Mouse (Mus musculus) hematopoietic stem cell, adult 5-6 weeks (primary cell): ENCODE measurements at regions not wholly inside any gene's neighbourhood (a gene's known extent, or its start where the extent isn't known, plus 50 kb on each side); places are given as distances from the start of the nearest gene placed in this dataset.
A peak's percentile ranks its signal among the peaks of the same experiment; 100 is the strongest.

Experiments used
- ATAC-seq, 2 experiments: fragments of 125-278 bp in 1 of 2; replicated peaks in 1 of 2; 2 replicates each; pipeline ENCODE4 v1.8.0; 2016 to 2017; ENCODE audit warnings: inconsistent platforms in 2 of 2, mild to moderate bottlenecking in 2 of 2, moderate number of reproducible peaks in 2 of 2, low read depth in 1 of 2, moderate TSS enrichment in 1 of 2; ENCODE audit not compliant: low FRiP score in 2 of 2, poor library complexity in 2 of 2, severe bottlenecking in 2 of 2, insufficient read depth in 1 of 2, low TSS enrichment in 1 of 2

DNA sequence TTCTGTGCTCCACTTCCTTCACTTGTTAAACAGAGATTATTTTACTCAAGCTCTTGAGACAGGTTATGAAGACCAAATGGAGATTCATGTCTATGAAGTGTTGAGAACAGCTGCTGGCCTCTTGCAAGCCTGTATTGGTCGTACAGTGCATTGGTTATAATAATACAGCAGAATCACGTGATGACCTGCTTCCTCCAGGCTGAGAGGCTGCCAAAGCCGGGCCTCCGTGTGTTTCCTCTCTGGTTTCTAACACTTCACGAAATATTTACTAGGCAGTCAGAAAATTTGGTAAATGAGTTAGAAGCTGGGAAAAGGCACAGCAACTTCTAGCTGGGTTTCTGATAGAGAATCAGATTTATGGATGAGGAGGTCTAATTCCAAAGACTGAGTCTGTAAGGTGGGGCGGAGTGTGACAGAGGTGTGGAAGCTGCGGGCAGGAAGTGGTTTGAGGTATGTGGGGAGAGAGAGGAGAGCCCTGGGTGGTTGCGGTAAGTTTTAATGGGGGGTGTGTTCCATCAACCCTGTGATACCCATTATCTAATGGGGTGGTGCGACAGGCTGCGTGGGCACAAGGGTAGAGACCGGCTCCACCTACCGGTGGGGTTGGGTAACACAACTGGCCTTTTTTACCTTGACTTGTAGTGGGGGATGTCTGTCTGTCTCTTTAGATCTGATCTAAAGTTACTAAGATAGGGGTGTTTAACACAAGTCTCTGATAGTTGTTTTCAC, 159.5 kb downstream of the Plpp3 start:
- peak; percentile 96 for ATAC-seq

DNA sequence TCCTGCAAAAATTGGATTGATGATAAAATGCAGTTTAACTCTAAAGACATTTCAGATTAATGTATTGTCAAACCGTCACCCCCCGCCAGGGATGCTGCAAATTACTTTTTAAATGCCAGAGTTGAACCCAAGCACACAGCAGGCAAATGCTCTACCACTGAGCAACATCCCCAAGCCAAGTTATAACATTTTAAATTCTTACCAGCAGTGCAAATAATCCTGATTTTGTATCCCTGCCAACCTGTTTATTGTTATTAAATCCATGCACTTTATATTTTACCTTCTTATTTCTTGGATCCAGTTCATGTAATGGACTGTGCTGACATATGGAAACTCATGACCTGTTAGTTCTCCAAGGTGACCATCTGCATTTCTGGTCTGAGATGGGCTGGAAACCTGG, 161.3 kb downstream of the Plpp3 start:
- ATAC-seq = no peak

DNA sequence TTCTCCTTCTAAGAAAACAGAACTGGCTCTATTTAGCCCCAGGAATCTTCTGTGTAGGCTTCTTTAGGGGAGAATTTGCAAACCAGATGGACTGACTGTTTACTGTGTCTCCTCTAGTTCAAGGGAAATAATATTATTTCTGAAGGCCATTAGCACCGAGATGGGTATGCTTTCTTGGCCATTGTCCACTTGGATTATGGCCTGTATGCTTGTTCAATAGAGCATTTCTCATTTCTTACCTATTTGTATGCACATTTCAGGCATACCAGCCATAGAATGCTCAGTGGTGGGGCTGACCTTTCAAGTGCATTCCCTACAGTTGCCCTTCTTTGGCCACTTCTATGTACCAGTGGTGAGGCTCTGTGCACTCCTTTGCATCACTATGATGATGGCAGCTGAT, 166.3 kb downstream of the Plpp3 start:
- no peak for ATAC-seq

DNA sequence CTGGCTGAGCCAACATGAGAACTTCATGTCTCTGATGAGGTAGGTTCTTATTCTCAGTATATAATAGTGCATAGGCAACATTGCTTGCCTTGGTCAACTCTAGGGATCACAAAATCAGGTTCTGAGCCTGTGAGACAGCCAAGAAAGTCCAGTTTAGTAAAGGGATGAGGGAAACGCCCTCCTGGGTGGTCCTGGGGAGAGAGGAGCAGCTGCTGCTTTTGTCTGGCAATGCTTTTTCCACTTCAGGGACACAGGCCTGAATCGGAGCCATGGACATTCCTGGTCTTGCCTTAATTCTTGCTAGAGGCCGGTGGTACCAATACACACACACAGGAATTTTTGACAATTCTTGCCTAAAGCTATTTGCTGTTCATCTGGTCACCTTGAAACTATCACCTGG, 169.8 kb downstream of the Plpp3 start:
- no peak for ATAC-seq

DNA sequence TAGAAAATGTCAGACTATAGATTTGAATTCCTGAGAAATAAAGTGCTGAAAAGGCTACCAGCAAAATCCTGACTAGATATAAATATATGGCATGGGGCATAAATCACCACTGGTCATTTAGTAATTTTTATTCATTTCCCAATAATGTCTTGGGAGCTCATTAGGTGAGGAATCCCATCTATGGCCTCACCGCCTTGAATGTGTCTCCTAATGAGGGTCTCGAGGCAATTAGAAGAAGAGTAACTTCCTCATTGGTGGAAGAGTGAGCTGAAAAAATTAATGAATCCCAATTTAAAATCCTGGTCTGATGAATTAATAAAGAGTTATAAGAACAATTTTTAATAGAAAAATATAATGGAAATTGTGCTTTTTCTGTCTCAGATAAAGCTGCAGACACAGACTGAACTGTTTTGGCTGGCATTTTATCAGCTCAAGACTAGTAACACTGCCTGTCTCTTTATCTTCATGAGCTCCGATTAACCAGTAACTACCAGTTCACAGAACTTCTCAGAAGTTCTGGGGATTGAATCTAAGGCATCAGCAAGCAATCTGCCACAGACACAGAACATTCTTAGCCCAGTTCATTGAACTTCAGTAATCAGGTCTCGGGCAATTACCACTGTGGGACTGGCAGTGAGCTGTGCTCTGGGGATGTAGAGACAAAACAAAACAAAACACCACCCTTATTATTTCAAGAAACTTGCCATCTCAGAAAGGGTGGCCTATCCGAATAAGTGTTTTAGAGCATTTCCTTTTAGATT, 170.7 kb downstream of the Plpp3 start:
- no peak for ATAC-seq

DNA sequence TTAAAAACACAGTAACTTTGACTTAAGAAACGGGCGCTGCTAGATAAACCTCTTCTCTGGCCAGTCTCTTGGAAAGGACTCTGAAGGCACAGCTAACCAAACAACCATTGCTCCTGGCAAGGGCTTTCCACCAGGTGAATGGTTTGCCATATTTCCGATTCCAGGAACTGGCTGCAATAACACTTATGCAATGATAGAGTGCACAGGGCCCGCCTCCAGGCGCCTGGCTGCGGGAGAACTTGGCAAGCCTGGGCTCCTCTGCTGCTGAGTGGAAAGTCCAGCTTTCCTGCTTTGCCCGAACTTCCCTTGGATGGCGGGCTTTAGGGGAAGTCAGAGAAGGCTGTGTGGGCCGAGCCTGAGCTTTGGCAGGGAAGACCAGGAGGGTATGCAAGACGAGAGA, 171.6 kb downstream of the Plpp3 start:
- no peak for ATAC-seq

DNA sequence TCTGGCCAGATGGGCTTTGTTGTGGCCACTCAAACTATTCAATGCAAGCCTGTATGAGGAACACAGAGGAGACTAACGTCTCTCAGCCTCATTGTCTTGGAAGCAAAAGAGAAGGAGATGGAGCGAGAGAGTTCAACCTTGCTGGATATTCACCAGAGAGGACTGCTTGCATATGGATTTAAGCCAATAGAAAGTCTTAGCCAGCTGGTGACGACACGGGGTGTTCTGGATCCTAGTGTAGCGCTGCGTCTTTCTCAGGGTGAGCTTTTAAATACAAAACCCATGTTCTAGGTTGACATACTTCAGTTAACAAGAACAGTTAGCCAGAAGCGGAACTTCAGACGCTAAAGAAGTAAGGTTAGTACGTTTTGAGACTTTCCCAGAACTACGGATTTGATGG, 174.9 kb downstream of the Plpp3 start:
- no peak for ATAC-seq

DNA sequence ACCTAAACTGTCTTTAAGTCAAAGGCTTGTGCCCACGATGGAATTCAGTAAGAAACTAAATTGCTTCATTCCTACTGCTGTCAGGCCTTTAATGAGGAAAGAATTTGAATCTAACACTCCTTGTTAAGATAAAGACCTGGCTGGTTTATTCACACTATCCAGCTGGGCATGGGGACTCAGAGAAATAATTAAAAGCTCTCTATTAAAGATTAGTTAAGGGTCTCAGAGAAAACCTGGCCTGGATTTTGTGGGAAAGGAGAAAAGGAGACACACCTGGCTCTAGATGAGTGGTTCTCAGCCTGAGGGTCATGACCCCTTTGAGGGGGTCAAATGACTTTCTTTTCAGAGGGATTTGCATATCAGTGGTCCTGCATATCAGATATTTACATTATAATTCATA, 178.7 kb downstream of the Plpp3 start:
- ATAC-seq = no peak

DNA sequence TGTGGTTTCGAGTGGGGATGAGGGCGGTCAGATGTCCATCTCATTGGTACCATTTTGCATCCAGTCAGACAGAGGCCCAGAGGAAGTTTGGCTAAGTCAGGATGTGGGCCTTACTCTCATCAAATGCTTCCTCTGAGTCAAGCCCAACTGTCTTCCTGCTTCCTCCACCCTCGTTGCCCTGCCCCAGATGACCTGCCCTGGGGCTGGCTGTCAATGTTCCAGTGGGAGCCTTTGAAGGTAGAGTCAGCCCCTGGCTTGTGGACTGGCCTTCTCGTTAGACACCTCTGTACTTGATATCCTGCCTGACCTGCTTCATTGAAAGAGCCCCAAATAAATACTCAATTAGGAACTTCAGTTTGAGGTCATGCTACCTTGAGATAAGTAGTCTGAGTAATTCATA, 179.4 kb downstream of the Plpp3 start:
- ATAC-seq = no peak

DNA sequence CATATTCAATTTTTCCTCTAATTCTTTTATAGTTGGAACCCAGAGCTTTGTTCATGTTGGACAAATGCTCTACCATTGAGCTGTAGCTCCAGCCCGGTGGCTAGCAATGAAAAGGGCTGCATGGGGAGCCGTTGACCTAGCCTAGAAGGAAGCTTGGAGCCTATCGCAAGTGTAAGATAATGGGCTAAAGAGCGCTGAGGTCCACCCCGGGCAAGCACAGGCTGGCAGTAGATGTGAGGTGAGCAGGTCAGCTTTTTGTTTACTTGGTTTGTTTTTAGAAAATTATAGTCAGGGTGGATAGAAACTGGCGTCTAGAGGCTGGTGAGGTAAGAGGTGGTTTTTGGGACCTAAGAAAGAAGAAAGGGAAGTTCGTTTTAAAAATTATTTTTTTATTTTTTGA, 181.0 kb downstream of the Plpp3 start:
- ATAC-seq = no peak

DNA sequence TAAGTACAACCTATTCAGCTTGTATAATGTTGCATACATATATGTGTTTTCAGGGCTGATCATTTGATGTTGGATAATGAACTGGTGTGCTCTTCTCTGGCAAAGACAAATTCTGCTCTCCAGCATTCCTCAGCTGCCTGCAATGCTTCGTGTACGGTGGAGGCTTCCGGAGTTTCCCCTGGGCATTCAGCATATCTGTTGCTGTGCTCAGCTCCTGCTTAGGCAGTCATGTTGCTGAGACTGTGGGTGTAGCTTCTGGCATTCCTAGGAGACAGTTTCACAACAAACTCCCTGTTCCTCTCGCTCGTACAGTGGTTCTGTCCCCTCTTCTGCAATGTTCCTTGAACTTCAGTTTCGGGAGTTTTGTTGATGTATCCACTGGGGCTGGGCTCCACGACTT, 181.7 kb downstream of the Plpp3 start:
- no peak for ATAC-seq

DNA sequence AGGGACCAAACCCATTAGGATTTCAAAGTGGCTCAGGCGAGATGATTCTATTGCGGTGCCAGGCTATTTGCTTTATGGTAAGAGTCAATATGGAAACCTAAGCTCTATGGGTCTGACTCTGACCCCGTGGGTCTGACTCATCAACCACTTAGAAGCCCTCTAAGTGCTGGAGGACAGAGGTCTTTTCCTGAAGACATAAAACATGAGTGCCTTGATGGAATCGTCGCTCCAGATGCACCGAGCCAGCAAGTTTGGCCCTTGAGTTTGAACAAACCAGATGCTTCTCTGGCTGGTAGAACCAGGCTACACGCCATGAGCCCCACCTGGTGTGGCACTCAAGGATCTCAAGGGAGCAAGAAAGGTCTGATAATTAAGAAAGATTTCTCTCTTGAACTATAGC, 184.1 kb downstream of the Plpp3 start:
- ATAC-seq = no peak

DNA sequence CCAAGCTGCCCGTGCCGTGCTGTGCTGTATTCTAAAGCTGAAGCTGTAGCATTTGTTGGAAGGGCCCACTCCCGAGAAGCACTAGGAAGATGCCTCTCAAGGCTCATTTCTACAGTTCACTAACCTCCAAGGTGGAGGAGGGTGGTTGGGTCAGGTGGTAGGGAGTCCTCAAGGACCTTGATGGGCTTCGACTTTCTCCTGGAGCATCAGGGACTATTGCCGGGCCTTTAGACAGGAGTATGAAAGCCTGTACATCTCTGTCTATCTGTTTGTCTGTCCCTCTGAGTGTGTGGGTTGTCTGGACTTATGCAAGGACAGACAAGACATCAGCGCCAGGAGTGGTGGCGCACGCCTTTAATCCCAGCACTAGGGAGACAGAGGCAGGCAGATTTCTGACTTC, 189.7 kb downstream of the Plpp3 start:
- ATAC-seq = no peak

DNA sequence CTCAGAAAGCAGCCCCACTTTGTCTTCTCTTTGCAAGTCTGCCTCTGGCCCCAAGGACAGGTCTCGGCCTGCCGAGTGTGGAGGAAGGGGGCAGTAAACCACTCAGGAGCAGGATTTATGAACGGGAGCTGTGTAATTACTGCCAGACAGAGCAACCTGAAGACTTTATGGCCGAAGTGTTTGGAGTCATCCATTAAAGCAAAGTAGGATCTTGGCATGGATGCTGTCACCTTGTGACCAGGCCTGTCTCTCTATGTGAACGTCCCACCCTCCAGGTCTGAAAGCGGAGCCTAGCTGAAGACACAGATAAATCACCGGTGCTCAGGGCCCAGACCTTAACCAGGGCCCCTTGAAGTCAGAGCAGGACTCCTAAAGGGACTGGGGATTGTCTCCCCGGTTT, 190.8 kb downstream of the Plpp3 start:
- ATAC-seq = no peak

DNA sequence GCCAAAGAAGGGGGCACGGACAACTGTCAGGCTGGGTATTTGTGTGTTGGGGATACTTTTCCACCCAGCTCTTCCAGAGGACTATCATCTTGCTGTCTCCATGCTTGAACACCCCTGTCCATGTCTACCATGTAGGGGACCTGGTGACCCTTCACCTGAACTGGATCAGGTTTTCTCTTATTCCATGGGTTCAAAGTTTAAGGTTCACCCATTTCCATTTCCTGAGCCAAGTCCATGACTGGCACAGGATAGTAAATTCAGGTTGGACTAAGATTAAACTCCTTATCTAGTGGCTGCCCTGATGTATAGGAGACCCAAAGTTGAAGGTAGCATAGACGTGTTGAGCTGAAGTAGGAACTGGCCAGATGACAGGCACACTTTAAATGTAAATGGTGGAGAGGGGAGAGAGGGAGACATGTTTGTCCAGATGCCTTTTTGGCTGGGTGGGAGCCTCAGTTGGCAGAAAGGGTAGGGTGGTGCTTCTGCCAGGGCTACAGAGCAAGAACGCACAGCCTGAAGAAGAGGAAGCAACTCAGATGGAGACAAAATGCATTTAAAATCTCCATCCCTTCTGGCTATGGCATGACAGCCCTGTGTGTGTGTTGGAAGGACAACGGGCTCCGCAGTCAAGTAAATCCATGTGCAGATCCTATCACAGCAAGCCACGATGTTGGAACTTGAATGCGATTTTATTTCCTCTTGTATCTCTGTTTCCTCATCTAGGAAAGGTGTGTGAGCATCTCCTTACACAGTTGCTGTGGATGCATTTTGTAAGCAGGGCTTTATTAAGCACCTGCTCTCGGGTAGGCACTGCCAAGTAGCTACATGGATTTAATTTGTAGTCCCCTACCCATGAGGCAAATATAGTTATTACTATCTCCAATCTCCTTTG, 192.4 kb downstream of the Plpp3 start:
- ATAC-seq = no peak

DNA sequence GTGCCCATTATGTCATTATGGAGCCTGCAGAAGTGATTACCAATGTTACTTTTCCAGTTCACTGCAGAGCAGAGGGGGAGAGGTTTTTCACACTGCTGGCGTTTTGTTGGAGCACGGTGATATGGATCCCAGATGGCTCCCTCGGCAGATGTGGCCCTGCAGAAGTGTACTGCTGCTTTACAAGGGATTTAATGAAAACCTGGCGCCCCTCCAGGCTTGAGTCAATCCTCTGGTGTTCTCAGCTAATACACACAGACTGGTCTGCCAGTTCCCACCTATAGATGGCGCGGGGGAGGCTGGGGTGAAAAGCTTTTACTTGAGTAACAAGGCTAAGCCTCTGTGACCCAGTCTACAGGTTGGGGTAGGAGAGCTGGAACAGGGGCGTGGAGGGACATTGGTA, 195.2 kb downstream of the Plpp3 start:
- no peak for ATAC-seq

DNA sequence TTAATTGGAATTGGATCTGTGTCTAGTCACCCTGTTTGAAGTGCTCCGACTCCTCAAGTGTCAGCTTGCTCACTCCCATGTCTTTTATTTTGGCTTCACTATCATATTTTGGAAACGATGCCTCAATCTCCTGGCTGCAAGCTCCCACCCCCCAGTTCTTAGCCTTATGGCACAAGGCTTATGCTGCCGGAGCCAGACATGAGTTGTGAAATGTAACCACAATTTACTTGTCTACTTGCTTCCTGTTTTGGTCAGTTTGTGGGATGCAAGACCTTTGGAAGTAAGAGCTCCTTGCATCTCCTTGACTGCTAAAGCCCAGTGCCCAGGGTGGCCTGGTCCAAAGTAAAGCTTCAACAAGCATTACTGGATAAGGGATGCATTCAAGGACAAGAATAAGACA, 195.8 kb downstream of the Plpp3 start:
- ATAC-seq = no peak

DNA sequence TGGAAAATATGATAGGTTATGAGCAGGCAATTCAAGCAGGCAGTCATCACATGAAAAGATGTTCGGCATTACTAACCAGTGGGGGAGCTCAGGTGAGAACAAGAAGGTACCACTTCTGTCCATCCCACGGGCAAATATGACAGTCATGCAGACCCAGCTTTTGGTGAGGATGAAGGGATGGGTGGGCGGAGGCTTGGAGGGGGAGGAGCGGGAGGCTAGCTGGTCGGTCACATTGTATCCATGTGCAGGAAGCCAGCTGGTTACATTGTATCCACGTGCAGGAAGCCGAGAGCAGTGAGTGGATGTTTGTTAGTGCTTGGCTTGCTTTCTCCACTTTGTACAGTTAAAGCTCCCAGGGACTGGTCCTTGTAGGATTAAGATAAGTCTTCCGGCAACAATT, 196.9 kb downstream of the Plpp3 start:
- ATAC-seq = no peak
